9 mouse cellular contexts compared by ENCODE assay signal in the genomic region with DNA sequence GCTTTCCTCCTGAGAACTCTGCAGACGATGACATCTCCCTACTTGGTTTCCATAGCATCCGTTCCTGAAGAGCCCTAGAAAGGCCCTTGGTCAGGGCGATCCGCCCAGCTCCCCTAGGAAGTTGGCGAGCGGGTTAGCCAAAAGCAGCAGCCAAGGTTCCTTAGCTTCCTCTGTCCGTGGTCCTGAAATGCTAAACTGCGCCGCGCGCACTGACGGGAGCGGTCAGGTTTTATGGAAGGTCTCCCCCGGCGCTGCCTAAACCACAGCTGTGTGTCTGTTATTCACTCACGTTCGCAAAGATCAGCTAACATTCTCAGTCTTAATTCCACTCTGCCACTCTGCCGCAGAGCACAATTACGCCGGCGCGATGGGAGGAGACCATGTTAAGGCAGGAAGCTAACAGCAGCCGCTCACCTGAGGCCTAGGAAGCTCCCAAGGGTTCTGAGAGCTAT. TPM values are rescaled to one million over a fixed set of nuclear protein-coding genes. Genes with fewer than 3 reads are reported as not detected.
A peak's percentile ranks its signal among the peaks of the same experiment; 100 is the strongest.
DNase-seq lines count a peak whose midpoint lies in the region; ATAC-seq and TF ChIP-seq lines count a peak whose summit lies in the region.
"Had no signal": no experiment of that assay in that cellular context is flagged by ENCODE, and none has a peak within 500 bp of the region (broad histone marks: within the 10 kb centered on the region; RNA-seq: fewer than 3 reads in every experiment).

A gene (plus strand): TSS at position 313 of the 452 bp plus-strand sequence.

- H3K36me3 ChIP-seq in embryonic facial prominence, embryonic 10.5 days (replicated peaks): no peaks in the 10 kb centered on the region
- no peaks in the 10 kb centered on the region for H3K36me3 ChIP-seq in kidney, postnatal 0 days (ENCODE audit: insufficient read depth, low read length)
- no peaks in the 10 kb centered on the region for H3K36me3 ChIP-seq in liver, embryonic 11.5 days (ENCODE audit: control insufficient read depth, insufficient read depth, low read length)

- TF ChIP-seq CTCF in kidney, postnatal 0 days (IDR thresholded peaks at IDR 0.05; ENCODE audit: low read depth): no peak

- no peaks in the 10 kb centered on the region for H3K9me3 ChIP-seq in embryonic facial prominence, embryonic 10.5 days
- no peaks in the 10 kb centered on the region for H3K9me3 ChIP-seq in kidney, postnatal 0 days (replicated peaks; ENCODE audit: low read length)
- no peaks in the 10 kb centered on the region for H3K9me3 ChIP-seq in liver, embryonic 11.5 days (ENCODE audit: control insufficient read depth, low read length)

- H3K4me2 ChIP-seq in kidney, postnatal 0 days (ENCODE audit: low read length): no peak within 1 kb of the TSS
- no peak within 1 kb of the TSS for H3K4me2 ChIP-seq in liver, embryonic 11.5 days

- H3K9ac ChIP-seq in kidney, postnatal 0 days (ENCODE audit: low read depth, low read length): no peak within 1 kb of the TSS
- H3K9ac ChIP-seq in liver, embryonic 11.5 days (ENCODE audit: low read depth, low read length): no peak within 1 kb of the TSS

- WGBS in embryonic facial prominence, embryonic 10.5 days: under 1% methylated on average over 23 of the region's 23 CpGs
- under 1% methylated on average over 23 of the region's 23 CpGs for WGBS in kidney, postnatal 0 days
- 1% methylated on average over 23 of the region's 23 CpGs for WGBS in liver, embryonic 11.5 days

- H3K27ac ChIP-seq in embryonic facial prominence, embryonic 10.5 days (replicated peaks): no peak within 1 kb of the TSS
- H3K27ac ChIP-seq in kidney, postnatal 0 days: no peak within 1 kb of the TSS
- H3K27ac ChIP-seq in liver, embryonic 11.5 days (ENCODE audit: low read depth, low read length): no peak within 1 kb of the TSS

- peak within 1 kb of the TSS; percentile 22; the same call in 1 of the 2 replicates for H3K4me3 ChIP-seq in embryonic facial prominence, embryonic 10.5 days
- no peak within 1 kb of the TSS for H3K4me3 ChIP-seq in kidney, postnatal 0 days (replicated peaks; ENCODE audit: low read depth, low read length)
- H3K4me3 ChIP-seq in liver, embryonic 11.5 days (ENCODE audit: low read depth, low read length): no peak within 1 kb of the TSS

- peaks cover 6% of the 10 kb centered on the region for H3K4me1 ChIP-seq in embryonic facial prominence, embryonic 10.5 days
- no peaks in the 10 kb centered on the region for H3K4me1 ChIP-seq in kidney, postnatal 0 days (replicated peaks; ENCODE audit: insufficient read depth, low read length)
- H3K4me1 ChIP-seq in liver, embryonic 11.5 days (replicated peaks; ENCODE audit: control insufficient read depth, insufficient read depth, low read length): no peaks in the 10 kb centered on the region

- peaks cover 62% of the 10 kb centered on the region for H3K27me3 ChIP-seq in embryonic facial prominence, embryonic 10.5 days (replicated peaks; ENCODE audit: low read depth, poor library complexity, severe bottlenecking)
- H3K27me3 ChIP-seq in kidney, postnatal 0 days (ENCODE audit: insufficient read depth, low read length): peaks cover 48% of the 10 kb centered on the region
- peaks cover 48% of the 10 kb centered on the region for H3K27me3 ChIP-seq in liver, embryonic 11.5 days (replicated peaks; ENCODE audit: control insufficient read depth, insufficient read depth, low read length)

- DNase-seq in NIH3T3 (ENCODE audit: low read depth): peak; percentile 65
- peak; percentile 77 for DNase-seq in adrenal gland, postnatal 25 days
- peak; percentile 84 for DNase-seq in embryonic facial prominence, embryonic 10.5 days (ENCODE audit: low spot score)
- peak; percentile 32 to 77 for DNase-seq in gastrocnemius, postnatal 4 days (ENCODE audit: low spot score in 2 of 2)
- DNase-seq in kidney, postnatal 0 days (ENCODE audit: low spot score): peak; percentile 85
- DNase-seq in liver, embryonic 11.5 days (ENCODE audit: low spot score): peak; percentile 60
- DNase-seq in ovary, postnatal 14 days (ENCODE audit: low spot score): peak; percentile 68

- ATAC-seq in kidney, postnatal 0 days (replicated peaks; ENCODE audit: low FRiP score, low read depth): no peak; the same call in 1 of the 2 replicates
- ATAC-seq in liver, embryonic 11.5 days (replicated peaks; ENCODE audit: low FRiP score): no peak
- no peak for ATAC-seq in erythroid progenitor cell, adult 5-6 weeks (replicated peaks; ENCODE audit: low FRiP score, poor library complexity, severe bottlenecking)

RNA-seq across cellular contexts. Expression of the gene that starts here (rescaled TPM):
- 0.67 and 1.3 TPM in 2 replicates for total RNA-seq in adrenal gland, postnatal 25 days (2021)
- 2.9 and 5.4 TPM in 2 replicates for polyA plus RNA-seq in embryonic facial prominence, embryonic 10.5 days (2016; fragmentation: Nextera tagmentation; extraction: Ambion mirVana)
- total RNA-seq in gastrocnemius, postnatal 4 days (2021): not detected
- polyA plus RNA-seq in kidney, postnatal 0 days (2015; fragmentation: Nextera tagmentation; extraction: Ambion mirVana): not detected in 2 replicates
- polyA plus RNA-seq in liver, embryonic 11.5 days (2014; fragmentation: Nextera tagmentation; extraction: Ambion mirVana): not detected in 2 replicates
- not detected in 2 replicates for total RNA-seq in erythroid progenitor cell, adult 5-6 weeks (2015; ENCODE audit: low replicate concordance)
- not detected in 2 replicates for total RNA-seq in erythroid progenitor cell, adult 5-6 weeks (2017; ENCODE audit: low replicate concordance)
- polyA plus RNA-seq: stomach, embryonic 14.5 days had no signal

Comparison
In these comparisons a context has a peak if more than half of its experiments do, and no peak if none do; other contexts are left out.
1. Peak in DNase-seq in gastrocnemius, postnatal 4 days; RNA of the gene not detected or under 1 TPM.
2. Peak in DNase-seq in kidney, postnatal 0 days; RNA of the gene not detected or under 1 TPM.
3. Peak in DNase-seq in liver, embryonic 11.5 days; RNA of the gene not detected or under 1 TPM.